Mouse (Mus musculus) gastrocnemius, postnatal 25 days (tissue): Measurements from ENCODE around the gene Aldh9a1. TPM values are rescaled to one million over a fixed set of nuclear protein-coding genes. Genes with fewer than 3 reads are reported as not detected.
A peak's percentile ranks its signal among the peaks of the same experiment; 100 is the strongest.

Source experiments
- DNase-seq: peaks from one replicate; pipeline ENCODE4 v3.0.0; 2022
- total RNA-seq, 2 experiments: library from RNA; stranded (reverse); gene quantifications; 1 replicate in 1 of 2; 2 replicates in 1 of 2; pipeline ENCODE4 v1.2.3; 2021

Aldh9a1 gene
- total RNA-seq, 2 experiments from 2014 or later, result 2.4 to 2.8 TPM

DNA sequence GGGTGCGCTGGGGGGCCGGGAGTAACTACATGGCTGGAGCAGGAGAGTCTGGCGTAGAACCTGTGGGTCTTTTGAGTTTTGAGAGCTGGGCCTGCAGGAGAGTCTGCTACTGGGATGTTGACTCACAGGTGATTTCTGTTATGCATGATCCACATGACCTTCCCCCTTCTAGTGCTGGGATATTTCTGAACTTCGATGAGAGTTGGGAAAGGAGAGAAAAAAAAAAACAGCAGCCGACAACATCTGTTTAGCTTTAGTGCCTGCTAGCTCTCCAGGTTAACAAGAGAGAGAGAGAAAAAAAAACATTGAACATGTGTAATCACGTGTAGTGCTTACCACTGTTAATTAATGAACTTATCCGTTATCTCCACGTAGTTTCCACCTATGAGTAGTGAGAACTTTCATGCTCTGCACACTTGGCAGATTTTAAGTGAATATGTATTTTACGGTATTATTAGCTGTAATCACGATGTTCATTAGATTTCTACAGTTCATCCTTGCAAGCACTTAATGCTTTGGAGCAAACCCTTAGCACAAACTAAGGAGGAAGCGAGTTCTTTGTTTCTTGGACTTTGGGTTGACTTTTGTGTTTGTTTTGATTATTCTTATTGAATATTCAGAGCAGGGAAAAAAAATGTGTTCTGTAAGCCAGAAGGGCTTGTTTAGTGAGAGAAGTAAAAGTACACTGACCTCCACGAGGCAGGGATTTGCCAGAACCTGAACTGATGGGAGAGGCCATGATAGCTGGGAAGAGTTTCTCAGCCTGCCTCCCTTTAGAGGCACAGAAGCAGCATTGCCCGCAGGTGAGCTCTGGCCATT lies 1.0 kb downstream of the Aldh9a1 start:
- DNase-seq, result no peak

DNA sequence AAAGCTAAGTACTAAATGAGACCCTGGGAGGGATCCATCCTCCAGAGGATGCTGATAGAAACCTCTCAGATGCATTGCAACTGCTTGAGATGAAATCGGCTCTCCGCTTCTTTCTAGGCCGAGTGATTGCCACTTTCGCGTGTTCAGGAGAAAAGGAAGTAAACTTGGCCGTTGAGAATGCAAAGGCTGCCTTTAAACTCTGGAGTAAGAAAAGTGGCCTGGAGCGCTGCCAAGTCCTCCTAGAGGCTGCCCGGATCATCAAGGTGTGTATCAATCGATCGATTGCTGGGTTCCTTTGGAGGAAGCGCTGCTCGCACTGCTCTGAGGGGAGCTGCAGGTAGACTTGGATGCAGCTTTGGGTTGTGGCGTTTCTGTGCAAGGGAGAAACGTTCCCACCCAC lies 2.6 kb downstream of the Aldh9a1 start:
- no peak for DNase-seq

DNA sequence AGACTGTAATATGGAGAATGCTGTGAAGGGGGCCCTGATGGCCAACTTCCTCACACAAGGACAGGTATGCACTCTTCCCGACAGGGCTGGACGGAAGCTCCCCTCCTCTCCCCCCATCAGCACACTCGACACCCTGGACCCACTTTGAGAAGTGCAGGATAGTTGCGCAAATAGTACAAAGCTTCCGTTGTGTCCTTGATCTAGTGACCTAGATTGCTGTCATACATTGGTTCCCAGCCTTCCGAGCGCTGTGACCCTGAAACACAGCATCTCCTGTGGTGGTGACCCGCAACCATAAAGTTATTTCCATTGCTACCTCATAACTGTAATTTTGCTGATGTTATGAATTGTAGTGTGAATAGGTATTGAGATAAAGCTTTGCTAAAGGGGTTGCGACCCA lies 7.6 kb downstream of the Aldh9a1 start:
- no peak for DNase-seq

DNA sequence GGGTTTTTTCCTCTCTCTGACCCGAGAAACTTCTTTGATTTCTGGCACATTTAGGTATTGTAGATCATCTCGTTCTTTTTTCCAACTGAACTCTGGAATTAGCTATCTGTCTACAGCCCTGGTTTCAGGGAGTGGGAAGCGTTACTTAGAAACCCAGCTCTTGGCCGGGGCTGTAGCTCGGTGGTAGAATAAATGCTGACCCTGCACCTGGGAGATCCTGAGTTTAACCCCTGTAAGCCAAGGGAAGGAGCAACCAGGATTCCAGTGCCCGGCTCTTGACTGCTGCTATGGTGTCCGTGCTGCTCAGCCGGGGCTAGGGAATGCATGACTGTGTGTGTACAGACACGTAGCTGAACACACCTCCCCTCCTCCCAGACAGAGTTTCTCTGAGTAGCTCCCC lies 8.9 kb downstream of the Aldh9a1 start:
- no peak for DNase-seq

DNA sequence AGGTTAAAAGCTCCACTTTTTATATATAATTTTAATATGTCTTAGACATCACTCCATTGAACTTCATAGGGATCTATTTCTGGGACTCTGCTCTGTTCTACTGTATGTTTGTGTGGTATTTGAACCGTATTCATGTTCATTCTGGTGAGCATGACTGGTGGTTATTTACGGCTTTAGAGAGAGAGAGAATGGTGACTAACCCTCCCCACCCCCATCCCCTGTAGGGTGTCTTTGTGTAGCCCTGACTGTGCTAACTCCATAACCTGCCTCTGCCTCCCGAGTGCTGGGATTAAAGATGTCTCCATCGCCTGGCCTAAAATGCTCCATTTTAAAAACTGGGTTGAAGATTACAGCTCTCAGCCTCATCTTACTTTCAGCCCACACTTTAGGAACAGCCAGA lies 10.5 kb downstream of the Aldh9a1 start:
- no peak for DNase-seq

DNA sequence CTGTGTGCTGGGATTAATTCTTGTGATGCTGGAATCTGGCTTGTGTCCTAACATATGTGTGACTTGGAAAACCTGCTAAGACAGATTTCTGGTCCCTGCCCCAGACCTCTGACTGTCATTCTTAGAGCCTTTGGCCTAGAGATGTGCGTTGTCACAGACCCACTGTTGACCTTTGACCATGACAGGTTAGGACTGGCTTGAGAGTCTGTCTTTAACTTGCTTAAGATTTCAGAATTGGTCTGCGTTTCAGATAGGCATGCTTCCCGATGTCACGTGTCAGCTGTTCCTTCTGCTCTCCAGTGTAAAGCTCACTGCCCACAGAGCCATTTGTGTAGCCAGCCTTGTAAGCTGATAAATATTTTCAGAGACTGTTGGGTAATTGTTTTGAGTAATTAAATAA lies 13.0 kb downstream of the Aldh9a1 start:
- no peak for DNase-seq

DNA sequence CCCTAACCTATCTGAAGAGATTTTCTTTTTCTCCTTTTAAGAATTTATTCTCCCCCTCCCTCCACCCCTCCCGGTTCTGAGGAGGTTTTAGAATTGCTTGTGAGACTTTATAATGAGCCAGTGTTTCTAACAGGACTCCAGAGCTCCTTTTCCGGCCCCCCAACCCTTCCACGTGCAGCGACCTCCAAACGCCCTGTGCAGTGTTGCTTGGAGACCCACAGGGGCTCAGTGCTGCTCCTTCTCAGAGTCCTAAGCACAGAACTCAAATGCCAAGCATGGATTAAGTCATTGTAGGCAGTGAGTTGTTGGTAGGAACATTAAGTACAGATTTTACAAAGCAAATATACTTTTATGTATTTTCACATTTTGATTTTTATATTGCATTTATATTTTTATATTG lies 13.5 kb downstream of the Aldh9a1 start:
- DNase-seq, result no peak

DNA sequence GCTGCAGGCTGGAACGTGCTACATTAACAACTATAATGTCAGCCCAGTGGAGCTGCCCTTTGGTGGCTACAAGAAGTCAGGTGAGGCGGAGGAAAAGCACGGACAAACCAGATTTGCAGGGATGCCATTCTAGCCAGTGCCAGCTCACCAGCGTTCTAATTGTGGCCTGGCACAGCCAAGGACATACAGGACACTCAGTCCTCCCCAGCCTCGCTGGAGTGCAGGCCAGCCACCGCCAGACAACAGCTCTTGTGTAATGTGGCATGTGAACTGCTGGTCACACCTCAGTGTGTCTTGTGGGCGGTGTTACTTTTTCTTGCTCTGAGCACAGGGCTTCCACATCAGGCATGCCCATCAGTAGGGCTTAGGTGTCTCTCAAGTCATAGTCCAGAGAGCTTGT lies 16.0 kb downstream of the Aldh9a1 start:
- DNase-seq, result no peak

DNA sequence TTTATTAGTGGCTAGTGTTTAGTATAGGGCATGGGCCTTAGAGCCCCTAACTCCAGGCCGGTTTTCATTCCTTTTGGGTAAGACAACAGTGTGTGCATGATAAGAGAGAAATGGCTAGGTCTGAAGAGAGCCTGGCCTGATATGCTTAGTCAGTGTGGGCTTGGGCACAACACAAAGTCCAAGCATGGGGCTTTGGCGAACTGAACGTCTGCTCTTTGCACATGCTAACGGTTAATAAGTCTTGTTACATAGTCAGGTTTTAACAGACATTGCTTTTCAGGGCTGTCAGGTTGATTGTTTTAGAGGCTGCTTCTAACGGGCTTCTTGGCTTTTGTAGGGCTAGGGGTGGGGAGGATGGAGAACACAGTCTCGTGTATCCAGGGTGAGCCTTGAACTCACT lies 16.8 kb downstream of the Aldh9a1 start:
- DNase-seq, result no peak

DNA sequence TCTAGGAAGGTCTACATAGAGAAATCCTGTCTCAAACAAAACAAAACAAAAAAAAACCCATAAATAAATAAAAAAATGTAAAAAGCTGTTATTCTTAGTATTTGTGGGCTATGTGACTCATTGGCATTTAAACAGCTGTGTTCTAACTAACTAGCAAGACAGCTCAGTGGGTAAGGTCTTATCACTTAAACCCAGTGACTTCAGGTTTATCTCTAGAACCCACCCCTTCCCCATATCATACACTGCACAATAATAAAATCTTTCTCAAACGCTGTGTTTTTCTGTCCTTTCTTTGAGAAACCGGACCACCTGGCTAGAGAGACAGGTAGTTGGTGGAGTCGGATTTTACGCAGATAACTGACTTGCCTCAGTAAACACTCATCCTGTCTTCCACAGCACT lies 18.2 kb downstream of the Aldh9a1 start:
- DNase-seq, result no peak

DNA sequence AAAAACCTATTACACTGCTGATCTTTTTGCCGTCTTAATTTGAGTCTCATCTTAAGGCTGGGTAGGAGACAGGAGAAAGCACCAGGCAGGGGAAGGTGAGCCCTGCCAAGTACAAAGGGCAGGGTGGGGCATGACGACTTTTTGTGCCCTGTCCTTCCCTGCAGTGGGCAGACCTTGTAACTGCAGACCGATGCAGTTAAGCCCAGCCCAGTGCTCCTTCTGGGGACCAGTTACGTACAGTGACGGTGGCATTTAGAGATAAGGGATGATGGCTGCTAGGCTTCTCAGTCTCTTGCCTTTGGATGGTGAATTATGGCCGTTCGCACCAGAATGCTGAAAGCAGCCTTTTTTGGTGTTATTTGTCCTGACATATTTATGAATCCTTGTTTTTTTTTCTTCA lies 18.7 kb downstream of the Aldh9a1 start:
- DNase-seq, result no peak

DNA sequence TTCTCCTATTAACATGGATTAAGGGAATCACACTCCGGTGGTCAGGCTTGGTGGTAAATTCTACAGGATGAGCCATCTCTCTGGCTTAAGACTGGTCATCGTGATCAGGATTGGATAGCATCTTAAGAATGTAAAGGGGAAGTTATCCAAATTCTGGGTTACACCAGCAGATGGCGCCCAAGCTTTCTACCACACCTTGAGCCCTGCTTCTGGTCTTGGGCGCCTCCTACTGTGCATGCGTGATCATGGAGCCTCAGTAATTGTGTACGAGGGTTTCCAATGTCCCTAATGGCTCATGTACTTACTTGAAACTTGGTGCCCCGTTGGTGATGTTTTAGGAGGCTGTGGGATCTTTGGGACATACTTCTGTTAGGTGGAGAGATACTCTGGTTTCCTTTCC lies 20.1 kb downstream of the Aldh9a1 start:
- DNase-seq, result peak; percentile 60

DNA sequence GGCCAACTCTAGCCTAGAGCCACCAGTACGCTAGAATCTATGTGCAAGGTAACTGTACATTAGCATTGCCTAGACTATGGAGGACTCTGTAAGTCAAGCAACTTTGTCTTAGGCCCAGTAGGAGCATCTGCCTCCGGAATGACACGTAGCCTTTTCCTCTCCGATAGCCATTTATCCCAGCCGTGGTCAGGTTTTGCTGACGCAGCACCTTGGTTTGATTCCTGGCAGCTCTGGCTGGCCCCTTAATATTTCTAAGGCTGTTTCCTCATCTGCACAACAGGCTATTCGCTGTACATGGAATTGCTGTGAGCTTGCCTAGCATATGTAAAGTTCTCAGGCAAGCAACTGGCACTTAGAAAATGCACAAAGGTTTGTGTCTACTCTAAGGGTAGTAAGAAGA lies 22.9 kb downstream of the Aldh9a1 start:
- no peak for DNase-seq

DNA sequence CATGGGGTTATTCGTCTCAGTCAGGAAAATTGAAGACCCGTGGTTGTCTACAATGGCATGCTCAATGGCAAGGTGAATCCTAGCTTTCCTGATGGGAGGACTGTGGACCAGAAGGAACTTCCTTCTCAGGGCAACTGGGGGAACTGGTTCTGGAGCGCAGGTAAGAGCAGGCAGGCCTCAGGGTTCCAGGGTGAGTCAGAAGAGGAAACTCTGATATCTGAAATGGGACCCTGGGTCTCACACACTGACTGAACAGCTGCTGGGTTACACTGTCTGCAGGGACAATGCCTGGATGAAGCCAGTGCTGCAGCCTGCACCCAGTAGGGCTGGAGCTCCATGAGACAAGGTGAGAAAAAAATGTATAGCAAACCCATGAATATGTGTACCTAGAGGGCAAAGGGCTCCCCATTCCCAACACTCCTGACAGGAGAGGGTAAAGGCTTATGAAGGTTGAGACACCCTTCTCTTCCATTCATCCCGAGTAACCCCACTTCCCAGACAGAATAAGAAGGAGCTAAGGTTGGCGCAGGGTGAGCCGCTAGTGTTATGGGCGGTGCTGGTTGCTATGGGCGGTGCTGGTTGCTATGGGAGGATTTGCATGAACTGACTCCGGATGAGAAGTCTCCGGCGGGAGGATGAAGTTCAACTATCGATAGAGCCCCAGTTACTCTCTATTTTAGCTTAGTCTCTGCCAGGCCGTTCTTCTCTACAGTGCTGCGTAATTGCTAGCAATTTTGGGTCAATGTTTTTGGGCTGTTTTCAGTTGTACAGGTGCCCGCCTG lies 24.4 kb downstream of the Aldh9a1 start:
- no peak for DNase-seq

DNA sequence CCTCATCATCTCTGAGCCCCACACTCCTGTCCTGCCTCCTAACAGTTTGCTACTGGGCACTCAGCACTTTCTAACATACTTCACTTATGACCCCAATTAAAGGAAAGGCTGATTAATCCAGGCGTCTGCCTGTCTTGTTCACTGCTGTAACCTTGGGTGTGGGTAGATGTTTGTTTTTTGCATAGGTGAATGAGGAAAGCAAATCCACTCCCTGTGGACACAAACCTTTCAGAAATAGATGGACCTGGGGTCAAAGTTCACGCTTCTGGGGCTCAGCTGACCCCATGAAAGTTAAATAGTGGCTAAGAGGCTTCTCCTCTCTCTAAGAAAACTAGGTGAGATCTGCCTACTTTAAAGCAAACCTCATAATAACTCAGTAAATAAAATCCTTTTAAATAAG lies 25.2 kb downstream of the Aldh9a1 start:
- DNase-seq, result no peak

DNA sequence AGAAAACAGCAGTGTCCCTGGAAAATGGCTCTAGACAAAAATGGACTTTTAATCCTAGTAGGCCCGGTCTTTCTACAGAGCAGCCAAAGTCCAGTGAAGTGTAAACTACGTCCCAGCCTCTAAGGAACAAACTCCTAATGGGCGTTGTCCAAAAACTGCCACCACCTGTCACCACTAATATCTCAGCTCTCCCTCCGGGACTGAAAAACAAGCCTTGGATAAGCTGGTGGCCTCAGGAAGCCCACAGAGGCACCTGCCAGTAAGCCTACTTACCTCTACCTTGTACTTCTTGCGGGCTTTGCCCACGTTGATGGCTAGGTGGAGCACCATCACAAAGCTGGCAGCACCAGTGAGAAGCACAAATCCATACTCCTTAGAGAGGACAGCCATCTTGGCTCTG lies 28.2 kb downstream of the Aldh9a1 start:
- no peak for DNase-seq

DNA sequence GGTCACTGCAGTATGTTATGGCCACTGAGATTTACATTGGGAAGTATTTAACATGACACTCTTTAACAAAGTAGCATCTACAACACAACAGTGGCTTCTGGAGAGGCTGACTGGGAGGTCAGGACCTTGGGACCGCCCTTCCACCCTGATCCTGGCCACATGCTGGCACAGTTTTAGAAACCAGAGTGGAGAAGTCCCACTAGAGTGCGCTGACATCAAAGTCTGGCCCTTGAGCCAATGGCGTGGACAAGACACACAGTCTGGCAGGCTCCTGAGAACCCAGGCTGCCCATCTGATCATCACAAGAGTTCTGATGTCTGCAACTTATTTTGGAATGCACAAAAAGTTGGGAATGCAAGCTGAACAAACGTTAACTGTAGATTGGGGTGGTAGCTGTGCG lies 30.0 kb downstream of the Aldh9a1 start:
- no peak for DNase-seq

DNA sequence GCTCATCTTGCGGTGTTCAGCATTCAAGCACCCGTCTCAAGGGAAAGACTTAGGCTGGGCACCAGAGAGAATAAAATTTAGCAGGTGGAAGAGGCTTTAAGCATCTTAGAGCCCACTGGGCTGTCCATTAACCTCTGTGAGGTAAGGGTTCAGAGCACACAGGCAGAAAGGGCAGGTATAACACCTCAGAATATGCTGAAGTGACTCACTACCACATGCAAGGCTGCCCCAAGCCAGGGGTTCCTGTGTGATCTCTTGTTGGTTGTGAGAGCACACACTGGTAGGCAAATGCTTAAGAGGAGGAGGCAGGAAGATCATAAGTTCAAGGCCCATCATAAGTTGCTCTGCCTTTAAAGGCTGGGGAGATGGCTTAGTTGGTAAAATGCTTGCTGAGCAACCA lies 30.4 kb downstream of the Aldh9a1 start:
- no peak for DNase-seq

DNA sequence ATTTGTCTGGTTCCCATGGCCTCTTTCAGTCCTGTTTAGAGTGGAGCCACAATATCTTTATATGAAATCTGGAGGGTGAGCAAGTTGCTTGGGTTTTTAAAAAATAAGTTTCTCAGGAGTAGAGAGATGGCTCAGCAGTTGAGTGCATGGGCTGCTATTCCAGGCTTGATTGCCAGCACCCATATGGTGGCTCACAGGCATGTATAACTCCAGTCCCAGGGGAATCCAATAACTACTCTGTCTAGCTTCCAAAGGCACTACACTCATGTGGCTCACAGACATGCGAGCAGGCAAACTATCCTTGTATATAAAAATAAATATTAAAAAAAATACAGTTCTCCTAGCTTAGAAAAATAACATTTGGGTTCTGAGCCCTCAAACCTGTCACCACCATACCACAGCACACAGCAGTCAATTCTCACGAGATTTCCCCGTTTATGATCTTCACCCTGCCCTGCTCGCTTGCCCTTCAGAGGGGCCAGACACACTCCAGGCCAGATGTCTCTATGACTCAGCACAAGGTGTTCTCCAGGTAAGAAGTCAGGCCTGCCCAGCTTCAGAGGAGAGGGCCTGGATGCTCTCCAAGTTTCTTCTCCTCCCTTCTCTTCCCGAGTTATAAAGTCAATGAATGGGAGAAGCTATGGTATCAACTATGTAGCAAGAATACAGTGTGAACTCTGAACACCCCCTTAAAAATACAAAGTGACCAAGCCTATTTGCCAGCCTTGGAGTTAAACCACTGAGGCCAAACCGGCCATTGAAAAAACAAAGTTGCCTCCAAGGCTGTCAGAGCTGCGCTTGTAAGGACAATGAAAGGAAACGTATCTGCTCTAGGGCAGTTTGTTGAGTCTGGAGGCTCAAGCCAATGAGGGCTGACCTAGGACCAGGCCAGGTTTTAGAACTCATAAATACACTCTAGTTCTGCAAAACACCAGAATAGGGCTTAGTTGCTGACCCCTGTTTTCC lies 31.5 kb downstream of the Aldh9a1 start:
- no peak for DNase-seq

DNA sequence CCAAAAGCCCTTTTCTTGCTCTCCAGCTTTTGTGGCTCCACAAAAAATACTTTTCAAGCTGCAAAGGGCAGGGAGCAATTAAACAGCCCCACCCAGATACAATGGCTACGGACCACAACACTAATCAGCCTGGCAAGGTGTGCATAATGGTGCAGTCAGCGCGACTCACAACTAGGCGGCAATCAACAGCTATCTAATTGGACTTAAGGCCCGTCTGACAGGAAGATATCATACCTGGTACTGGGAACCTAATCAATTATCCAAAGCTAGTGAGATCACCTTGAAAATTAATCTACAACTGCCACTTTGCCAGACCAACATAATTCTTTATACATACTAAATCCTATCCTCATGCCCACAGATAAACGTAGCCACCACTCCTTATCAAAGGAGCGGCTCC lies 32.5 kb downstream of the Aldh9a1 start:
- no peak for DNase-seq

DNA sequence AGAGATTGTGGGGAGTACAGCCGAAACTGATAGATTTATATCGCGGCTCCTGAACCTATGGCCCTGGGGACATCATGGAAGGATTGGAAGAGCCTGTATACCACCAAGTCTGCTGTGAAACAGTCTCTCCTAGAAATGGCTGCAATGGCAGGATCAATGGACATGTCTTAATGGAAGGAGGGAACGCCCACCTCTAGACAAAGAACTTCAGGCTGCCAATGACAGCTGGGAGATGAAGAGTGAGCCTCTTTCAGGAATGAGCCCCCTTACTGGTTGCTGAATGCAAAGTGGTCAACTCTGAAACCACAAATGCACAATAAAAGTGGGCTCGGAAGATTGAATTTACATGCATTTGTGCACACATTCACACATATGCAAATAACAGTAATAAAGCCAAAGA lies 33.0 kb downstream of the Aldh9a1 start:
- no peak for DNase-seq

DNA sequence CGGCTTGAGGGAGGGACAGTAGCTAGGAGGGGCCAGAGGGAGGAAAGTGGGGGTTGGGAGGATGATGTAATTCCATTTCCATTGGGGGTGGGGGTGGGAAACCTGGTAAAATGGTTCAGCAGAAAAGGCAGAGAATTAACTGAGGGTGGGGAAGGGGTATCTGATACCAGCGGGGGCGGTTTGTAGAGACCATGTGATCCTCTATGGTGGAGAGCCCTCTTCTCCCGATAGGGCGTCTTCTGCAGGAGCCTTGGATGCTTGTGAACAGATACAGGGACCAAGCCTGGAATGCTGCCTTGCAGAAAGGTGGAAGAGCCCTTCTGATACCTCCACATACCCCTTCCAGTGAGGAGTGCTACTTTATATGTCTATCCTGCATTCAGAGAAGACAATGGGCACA lies 33.4 kb downstream of the Aldh9a1 start:
- DNase-seq, result no peak

DNA sequence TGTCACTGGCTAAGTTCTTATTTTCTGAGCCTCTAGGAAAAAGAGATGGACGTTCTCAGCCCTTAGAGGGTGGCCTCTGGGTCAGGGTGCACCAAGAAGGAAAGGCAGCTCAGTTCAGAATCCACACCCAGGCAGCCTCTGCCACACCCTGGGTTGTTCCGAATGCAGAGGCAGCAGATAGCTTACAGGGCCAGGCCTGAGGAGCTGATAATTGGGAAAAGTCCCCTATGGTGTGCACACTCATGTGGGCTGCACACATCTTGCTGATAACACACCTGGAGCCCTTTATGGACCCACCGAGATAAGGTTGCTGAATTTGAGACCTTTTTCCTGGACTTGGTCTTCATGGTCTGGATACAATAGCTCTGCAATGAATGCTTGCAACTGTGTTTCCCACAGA lies 34.4 kb downstream of the Aldh9a1 start:
- no peak for DNase-seq
